Mouse (Mus musculus) C2C12 (cell line): Measurements from ENCODE around the gene Tgds.

Source experiments
- CEBPB ChIP-seq: IDR thresholded peaks from one replicate; pipeline ENCODE4 v1.6.1; 2011; ENCODE audit warnings: low read depth, mild to moderate bottlenecking, control low read depth, moderate library complexity
- CTCF ChIP-seq: IDR thresholded peaks from one replicate; pipeline ENCODE4 v1.5.1; 2011; ENCODE audit not compliant: control insufficient read depth, insufficient read depth, insufficient read length
- FOSL1 ChIP-seq: IDR thresholded peaks from one replicate; pipeline ENCODE4 v1.8.0; 2011; ENCODE audit warnings: mild to moderate bottlenecking, low read length; ENCODE audit not compliant: poor library complexity, insufficient read depth, severe bottlenecking
- MAX ChIP-seq: IDR thresholded peaks from one replicate; pipeline ENCODE4 v1.6.1; 2011; ENCODE audit warnings: mild to moderate bottlenecking, control low read depth
- MYOD1 ChIP-seq: IDR thresholded peaks from one replicate; pipeline ENCODE4 v1.6.1; 2011; ENCODE audit warnings: low read depth; ENCODE audit not compliant: control insufficient read depth, insufficient read length
- MYOG ChIP-seq: IDR thresholded peaks from one replicate; pipeline ENCODE4 v1.6.1; 2011; ENCODE audit not compliant: control insufficient read depth, insufficient read length; ENCODE audit errors: extremely low read depth
- USF1 ChIP-seq: IDR thresholded peaks from one replicate; pipeline ENCODE4 v1.6.1; 2011; ENCODE audit warnings: low read depth, mild to moderate bottlenecking, control low read depth, moderate library complexity

- no peak for TF ChIP-seq CTCF
- TF ChIP-seq MYOG = no peak
- no peak for TF ChIP-seq MAX
- no peak for TF ChIP-seq USF1
- no peak for TF ChIP-seq MYOD1
- TF ChIP-seq CEBPB = no peak
- TF ChIP-seq FOSL1 = no peak
Measured at GRCm38 (mm10) chr14:118126301-118126700, 6.3 kb downstream of the Tgds start.
